Mouse (Mus musculus): ENCODE results near the gene Snx33. TPM values are rescaled to one million over a fixed set of nuclear protein-coding genes. Genes with fewer than 3 reads are reported as not detected.
A peak's percentile ranks its signal among the peaks of the same experiment; 100 is the strongest.

The Snx33 gene
- polyA plus RNA-seq, 1 experiment from 2014 or later: 12.3 TPM

DNA sequence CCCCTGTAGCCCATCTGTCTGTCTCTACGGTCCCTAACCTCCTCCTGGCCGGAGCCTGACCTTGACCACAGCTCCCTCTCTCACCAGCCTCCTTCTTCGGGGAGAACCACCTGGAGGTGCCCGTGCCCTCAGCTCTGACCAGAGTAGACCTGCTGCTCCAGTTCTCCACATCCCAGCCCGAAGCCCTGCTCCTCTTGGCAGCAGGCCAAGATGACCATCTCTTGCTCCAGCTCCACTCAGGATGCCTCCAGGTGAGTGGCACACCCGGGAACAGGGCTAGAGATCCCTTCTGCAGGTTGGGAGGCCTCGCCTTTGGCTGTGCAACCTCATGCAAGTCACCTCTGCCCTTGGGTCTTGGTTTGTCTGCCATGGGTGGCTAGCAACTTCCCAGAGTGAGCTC, 44.7 kb downstream of the Snx33 start:
- Histone ChIP-seq H3K9ac (replicated peaks; ENCODE audit: low read length) (no peak overlapping the region), H3K36me3 (ENCODE audit: insufficient read depth, low read length) (peaks cover 22% of the 10 kb centered on the region), H3K4me2 (replicated peaks; ENCODE audit: low read depth, low read length) (no peak overlapping the region), H3K27me3 (ENCODE audit: insufficient read depth, low read length) (no peaks in the 10 kb centered on the region), H3K4me1 (ENCODE audit: insufficient read depth, low read length) (peaks cover 28% of the 10 kb centered on the region), H3K27ac (ENCODE audit: low read length) (no peak overlapping the region), H3K4me3 (ENCODE audit: low read length) (no peak overlapping the region), H3K9me3 (ENCODE audit: low read length) (no peaks in the 10 kb centered on the region)
- WGBS: 60% methylated on average over 7 of the region's 7 CpGs
- ATAC-seq (ENCODE audit: low FRiP score, low TSS enrichment): no peak

DNA sequence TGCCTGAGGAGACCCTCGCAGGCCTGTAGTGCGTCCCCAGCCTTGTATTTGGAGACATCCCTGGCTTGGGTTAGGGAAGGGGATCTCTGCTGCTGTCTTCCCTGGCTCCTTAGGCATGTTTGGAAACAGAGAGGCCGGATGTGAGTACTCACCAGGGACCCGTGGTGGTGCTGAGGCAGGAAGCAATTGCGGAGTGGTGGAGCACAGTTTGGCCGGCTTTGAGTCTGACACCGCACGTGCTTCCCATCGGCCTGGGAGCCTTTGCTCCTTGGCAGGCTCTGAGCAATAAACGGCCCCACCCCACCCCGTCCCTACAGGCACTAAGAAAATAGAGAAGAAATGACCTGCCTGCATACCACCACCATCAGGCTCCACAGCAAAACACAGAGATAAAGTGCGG, 45.4 kb downstream of the Snx33 start:
- H3K4me2 ChIP-seq (replicated peaks; ENCODE audit: low read depth, low read length): no peak overlapping the region
- no peak overlapping the region for H3K9ac ChIP-seq (replicated peaks; ENCODE audit: low read length)
- H3K4me3 ChIP-seq (ENCODE audit: low read length): no peak overlapping the region
- H3K27ac ChIP-seq (ENCODE audit: low read length): peak overlapping the region; percentile 17; the same call in 1 of the 2 replicates
- H3K9me3 ChIP-seq (ENCODE audit: low read length): no peaks in the 10 kb centered on the region
- ATAC-seq (ENCODE audit: low FRiP score, low TSS enrichment): peak; percentile 40; the same call in 1 of the 2 replicates
- no peaks in the 10 kb centered on the region for H3K27me3 ChIP-seq (ENCODE audit: insufficient read depth, low read length)
- peaks cover 28% of the 10 kb centered on the region for H3K4me1 ChIP-seq (ENCODE audit: insufficient read depth, low read length)
- WGBS: 37% methylated on average over 12 of the region's 12 CpGs
- H3K36me3 ChIP-seq (ENCODE audit: insufficient read depth, low read length): peaks cover 19% of the 10 kb centered on the region

DNA sequence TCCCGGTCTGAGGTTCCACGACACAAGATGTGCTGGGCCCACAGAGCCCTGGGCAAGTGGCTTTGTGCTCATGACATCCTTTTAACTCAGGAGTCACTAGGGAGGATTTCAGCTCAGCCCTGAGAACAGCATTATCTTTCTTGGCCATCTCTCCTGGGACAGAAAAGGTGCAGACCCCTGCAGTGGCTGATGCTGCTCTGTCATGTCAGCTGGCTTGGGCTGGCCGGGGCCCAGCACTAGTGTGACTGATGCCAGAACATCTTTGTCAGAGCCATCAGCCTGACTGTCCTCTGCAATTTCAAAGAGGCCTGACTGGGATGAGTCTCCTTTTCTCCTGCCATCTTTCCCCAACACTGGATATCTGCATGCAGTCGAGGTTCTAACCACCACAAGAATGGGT, 45.9 kb downstream of the Snx33 start:
- no peak overlapping the region for H3K9ac ChIP-seq (replicated peaks; ENCODE audit: low read length)
- no peak overlapping the region for H3K4me3 ChIP-seq (ENCODE audit: low read length)
- peak overlapping the region; percentile 17; the same call in 1 of the 2 replicates for H3K27ac ChIP-seq (ENCODE audit: low read length)
- no peak for ATAC-seq (ENCODE audit: low FRiP score, low TSS enrichment)
- 65% methylated on average over 4 of the region's 4 CpGs for WGBS
- peaks cover 28% of the 10 kb centered on the region for H3K4me1 ChIP-seq (ENCODE audit: insufficient read depth, low read length)
- H3K27me3 ChIP-seq (ENCODE audit: insufficient read depth, low read length): no peaks in the 10 kb centered on the region
- H3K4me2 ChIP-seq (replicated peaks; ENCODE audit: low read depth, low read length): no peak overlapping the region
- H3K9me3 ChIP-seq (ENCODE audit: low read length): no peaks in the 10 kb centered on the region
- H3K36me3 ChIP-seq (ENCODE audit: insufficient read depth, low read length): peaks cover 14% of the 10 kb centered on the region

DNA sequence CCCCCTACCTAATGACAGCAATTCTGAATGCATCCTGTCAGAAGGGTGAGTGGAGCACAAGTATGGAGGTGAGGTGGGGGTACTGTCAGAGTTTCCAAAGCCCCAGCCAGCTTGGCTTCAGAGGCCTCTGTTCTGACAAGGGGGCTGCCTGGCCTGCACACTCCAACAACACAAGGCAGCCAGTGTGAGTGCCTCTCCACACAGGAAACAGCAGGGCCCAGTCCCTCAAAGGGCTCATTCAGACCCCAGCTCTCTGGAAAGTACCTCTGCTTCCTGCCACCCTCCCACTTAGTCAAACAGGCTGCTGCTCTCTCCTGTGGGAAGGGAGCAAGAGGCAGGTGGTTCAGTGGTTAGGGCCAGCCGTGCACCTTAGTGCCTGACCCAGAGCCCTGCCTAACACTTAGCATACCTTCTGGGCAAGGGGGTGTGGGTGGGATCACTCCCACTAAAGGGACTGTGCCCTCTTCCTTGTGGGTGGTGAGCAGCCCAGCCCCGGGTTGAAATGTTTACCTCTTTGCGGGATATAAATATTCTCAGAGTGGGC, 46.6 kb downstream of the Snx33 start:
- H3K27ac ChIP-seq (ENCODE audit: low read length): peak overlapping the region; percentile 5; the same call in 1 of the 2 replicates
- no peak for ATAC-seq (ENCODE audit: low FRiP score, low TSS enrichment)
- H3K4me2 ChIP-seq (replicated peaks; ENCODE audit: low read depth, low read length): no peak overlapping the region
- no peaks in the 10 kb centered on the region for H3K27me3 ChIP-seq (ENCODE audit: insufficient read depth, low read length)
- peaks cover 8% of the 10 kb centered on the region; the same call in 1 of the 2 replicates for H3K36me3 ChIP-seq (ENCODE audit: insufficient read depth, low read length)
- no peaks in the 10 kb centered on the region for H3K9me3 ChIP-seq (ENCODE audit: low read length)
- H3K4me1 ChIP-seq (ENCODE audit: insufficient read depth, low read length): peaks cover 34% of the 10 kb centered on the region
- H3K9ac ChIP-seq (replicated peaks; ENCODE audit: low read length): no peak overlapping the region
- no peak overlapping the region for H3K4me3 ChIP-seq (ENCODE audit: low read length)
- WGBS: 70% methylated on average over 3 of the region's 3 CpGs

DNA sequence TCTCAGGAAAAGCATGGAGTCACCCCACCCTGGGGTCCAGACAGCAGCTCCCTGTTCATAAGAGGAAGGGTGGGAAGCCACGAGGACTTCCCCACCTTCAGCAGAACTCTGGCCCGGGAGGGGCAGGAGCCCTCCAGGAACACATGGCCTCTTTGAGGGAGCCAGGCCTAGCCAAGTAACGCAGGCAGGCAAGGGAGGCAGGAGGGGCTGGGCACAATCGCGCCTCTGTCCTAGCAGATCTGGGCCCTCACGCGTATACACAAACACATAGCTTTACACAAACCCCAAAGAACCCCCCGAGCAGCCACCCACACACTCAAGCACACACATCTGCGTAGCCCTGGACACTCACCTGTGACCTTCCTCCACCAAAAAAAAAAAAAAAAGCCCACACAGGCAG, 47.4 kb downstream of the Snx33 start:
- Histone ChIP-seq H3K4me2 (replicated peaks; ENCODE audit: low read depth, low read length) (no peak overlapping the region), H3K4me3 (ENCODE audit: low read length) (no peak overlapping the region), H3K27ac (ENCODE audit: low read length) (peak overlapping the region; percentile 31; the same call in 1 of the 2 replicates), H3K9ac (replicated peaks; ENCODE audit: low read length) (no peak overlapping the region), H3K36me3 (ENCODE audit: insufficient read depth, low read length) (peaks cover 6% of the 10 kb centered on the region; the same call in 1 of the 2 replicates), H3K27me3 (ENCODE audit: insufficient read depth, low read length) (no peaks in the 10 kb centered on the region), H3K9me3 (ENCODE audit: low read length) (no peaks in the 10 kb centered on the region), H3K4me1 (ENCODE audit: insufficient read depth, low read length) (peaks cover 40% of the 10 kb centered on the region)
- no peak for ATAC-seq (ENCODE audit: low FRiP score, low TSS enrichment)
- WGBS: 46% methylated on average over 9 of the region's 9 CpGs

DNA sequence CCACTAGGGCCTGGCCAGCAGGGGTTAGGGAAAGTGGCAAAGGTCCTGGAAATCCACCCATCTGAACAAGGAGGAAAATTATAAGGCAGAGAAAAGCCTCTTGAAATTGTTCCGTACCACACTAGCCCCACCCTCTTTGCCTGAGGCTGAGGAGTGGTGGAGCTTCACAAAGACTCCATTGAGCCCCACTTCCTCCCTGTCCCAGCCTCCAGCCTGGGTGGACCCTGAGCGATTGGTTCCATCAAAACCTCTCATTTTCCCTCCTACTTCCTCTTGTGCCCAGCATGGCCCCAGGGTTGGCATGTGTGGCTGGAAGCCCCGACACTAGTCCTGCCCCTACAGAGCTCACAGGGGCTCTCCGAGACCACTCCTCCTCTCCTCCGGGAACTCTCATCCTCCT, 50.9 kb downstream of the Snx33 start:
- Histone ChIP-seq H3K36me3 (ENCODE audit: insufficient read depth, low read length) (no peaks in the 10 kb centered on the region), H3K27ac (ENCODE audit: low read length) (no peak overlapping the region), H3K4me2 (replicated peaks; ENCODE audit: low read depth, low read length) (no peak overlapping the region), H3K4me3 (ENCODE audit: low read length) (no peak overlapping the region), H3K9me3 (ENCODE audit: low read length) (no peaks in the 10 kb centered on the region), H3K27me3 (ENCODE audit: insufficient read depth, low read length) (no peaks in the 10 kb centered on the region), H3K9ac (replicated peaks; ENCODE audit: low read length) (no peak overlapping the region), H3K4me1 (ENCODE audit: insufficient read depth, low read length) (peaks cover 50% of the 10 kb centered on the region)
- WGBS: 76% methylated on average over 5 of the region's 5 CpGs
- no peak for ATAC-seq (ENCODE audit: low FRiP score, low TSS enrichment)

DNA sequence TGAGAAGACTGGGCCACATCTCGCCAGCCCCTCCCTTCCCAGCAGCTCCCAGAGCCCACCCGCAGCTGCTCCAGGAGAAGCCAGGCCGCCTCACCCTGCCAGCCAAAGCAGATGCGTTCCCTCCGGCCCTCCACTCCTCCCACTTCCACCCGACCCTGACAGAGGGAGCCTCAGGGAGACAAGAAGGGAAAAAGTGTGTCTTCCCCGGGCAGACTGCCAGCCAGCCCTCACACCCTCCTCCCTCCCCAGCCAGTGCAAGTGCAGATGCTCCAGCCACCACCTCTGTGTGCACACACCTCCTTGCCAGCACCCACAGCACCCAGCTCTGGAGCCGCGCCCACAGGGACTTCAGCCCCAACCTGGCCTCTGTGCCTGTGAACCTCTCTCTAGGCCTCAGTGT, 51.4 kb downstream of the Snx33 start:
- peaks cover 49% of the 10 kb centered on the region for H3K4me1 ChIP-seq (ENCODE audit: insufficient read depth, low read length)
- ATAC-seq (ENCODE audit: low FRiP score, low TSS enrichment): 0 out of 2 replicates have a peak, but pooled peaks have one; percentile 20
- no peaks in the 10 kb centered on the region for H3K27me3 ChIP-seq (ENCODE audit: insufficient read depth, low read length)
- WGBS: 39% methylated on average over 9 of the region's 9 CpGs
- no peak overlapping the region for H3K4me2 ChIP-seq (replicated peaks; ENCODE audit: low read depth, low read length)
- H3K9ac ChIP-seq (replicated peaks; ENCODE audit: low read length): no peak overlapping the region
- H3K9me3 ChIP-seq (ENCODE audit: low read length): no peaks in the 10 kb centered on the region
- no peak overlapping the region for H3K27ac ChIP-seq (ENCODE audit: low read length)
- no peaks in the 10 kb centered on the region for H3K36me3 ChIP-seq (ENCODE audit: insufficient read depth, low read length)
- no peak overlapping the region for H3K4me3 ChIP-seq (ENCODE audit: low read length)

DNA sequence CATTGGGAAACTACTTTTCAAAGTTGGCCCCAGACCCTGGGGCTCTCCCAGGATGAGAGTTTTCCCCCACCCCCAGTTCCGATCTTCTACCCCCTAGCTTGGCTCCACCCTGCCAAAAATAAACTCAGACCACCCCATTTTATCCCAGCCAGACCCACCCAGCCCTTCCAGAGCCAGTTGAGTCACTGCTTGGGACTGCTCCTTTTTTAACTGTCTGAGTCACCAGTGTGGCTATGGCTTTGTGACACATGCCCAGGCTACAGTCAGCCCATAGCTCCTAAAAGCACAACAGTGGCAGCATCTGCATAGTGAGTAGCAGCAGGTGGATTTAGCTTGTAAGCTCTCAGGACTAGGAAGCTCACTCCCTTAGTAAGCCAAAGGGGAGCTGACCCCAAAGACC, 55.1 kb downstream of the Snx33 start:
- Histone ChIP-seq H3K4me3 (ENCODE audit: low read length) (no peak overlapping the region), H3K36me3 (ENCODE audit: insufficient read depth, low read length) (no peaks in the 10 kb centered on the region), H3K9me3 (ENCODE audit: low read length) (no peaks in the 10 kb centered on the region), H3K9ac (replicated peaks; ENCODE audit: low read length) (no peak overlapping the region), H3K27ac (ENCODE audit: low read length) (no peak overlapping the region), H3K4me2 (replicated peaks; ENCODE audit: low read depth, low read length) (no peak overlapping the region), H3K4me1 (ENCODE audit: insufficient read depth, low read length) (peaks cover 72% of the 10 kb centered on the region), H3K27me3 (ENCODE audit: insufficient read depth, low read length) (no peaks in the 10 kb centered on the region)
- ATAC-seq (ENCODE audit: low FRiP score, low TSS enrichment): no peak
- WGBS: 79% methylated on average over 1 of the region's 1 CpGs

DNA sequence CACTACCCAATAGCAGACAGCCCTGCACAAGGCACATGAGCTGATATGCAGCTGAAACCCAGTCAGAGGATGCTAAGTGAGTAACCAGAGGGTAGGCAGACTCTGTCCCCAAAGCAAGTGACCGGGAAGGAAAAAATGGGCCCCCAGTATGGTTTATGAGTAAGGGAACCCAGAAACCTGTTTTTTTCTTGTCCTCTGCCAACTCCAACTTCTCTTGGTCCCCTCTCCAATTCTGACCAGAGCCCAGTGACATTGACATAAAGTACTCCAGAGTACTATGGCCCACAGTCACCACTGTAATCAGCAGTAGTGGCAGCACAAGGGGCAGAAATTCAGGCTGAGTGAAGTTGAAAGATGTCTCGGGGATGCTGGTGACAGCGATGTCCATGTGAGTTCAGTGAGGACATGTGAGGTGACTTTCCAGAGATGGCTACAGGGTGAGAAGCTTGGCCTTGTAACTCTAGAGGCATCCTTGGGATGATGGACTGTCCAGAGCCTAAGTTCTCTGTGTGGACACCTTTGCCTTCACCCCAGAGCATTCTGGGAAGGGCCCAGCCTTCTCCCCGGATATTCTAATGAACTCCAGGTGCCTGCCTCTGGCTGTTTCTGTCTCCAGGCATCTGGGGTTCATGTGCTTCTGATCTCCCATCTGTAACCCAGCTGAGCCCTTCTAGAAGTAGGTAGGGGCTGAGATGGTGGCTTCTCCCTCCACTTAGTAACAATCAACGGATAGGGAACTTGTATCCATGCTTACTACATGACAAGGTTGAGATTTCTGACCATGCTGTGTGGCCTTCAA, 55.9 kb downstream of the Snx33 start:
- WGBS: 84% methylated on average over 5 of the region's 5 CpGs
- no peaks in the 10 kb centered on the region for H3K27me3 ChIP-seq (ENCODE audit: insufficient read depth, low read length)
- no peak overlapping the region for H3K4me3 ChIP-seq (ENCODE audit: low read length)
- no peaks in the 10 kb centered on the region for H3K9me3 ChIP-seq (ENCODE audit: low read length)
- peak overlapping the region; percentile 63; the same call in 1 of the 2 replicates for H3K27ac ChIP-seq (ENCODE audit: low read length)
- no peaks in the 10 kb centered on the region for H3K36me3 ChIP-seq (ENCODE audit: insufficient read depth, low read length)
- H3K9ac ChIP-seq (replicated peaks; ENCODE audit: low read length): no peak overlapping the region
- no peak for ATAC-seq (ENCODE audit: low FRiP score, low TSS enrichment)
- no peak overlapping the region for H3K4me2 ChIP-seq (replicated peaks; ENCODE audit: low read depth, low read length)
- H3K4me1 ChIP-seq (ENCODE audit: insufficient read depth, low read length): peaks cover 80% of the 10 kb centered on the region

DNA sequence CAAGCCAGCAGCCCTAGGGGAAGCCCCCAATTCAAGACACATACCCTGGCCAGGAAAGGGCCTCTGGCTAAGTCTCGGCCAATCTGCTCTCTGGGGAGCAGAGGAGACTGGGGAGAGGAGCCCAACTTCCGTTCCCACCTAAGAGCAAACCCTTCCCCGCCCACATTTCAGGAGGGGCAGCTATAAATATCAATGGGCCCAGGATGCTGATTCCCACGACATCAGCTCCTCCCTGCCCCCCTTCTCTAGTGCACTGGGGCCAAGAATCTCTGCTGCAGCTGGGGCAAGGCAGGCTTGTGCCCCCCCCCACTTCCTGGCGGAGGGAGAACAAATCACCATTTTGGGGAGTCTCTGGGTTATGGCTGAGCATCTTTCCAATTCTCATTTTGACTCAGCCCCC, 57.0 kb downstream of the Snx33 start:
- peaks cover 81% of the 10 kb centered on the region for H3K4me1 ChIP-seq (ENCODE audit: insufficient read depth, low read length)

More for the DNA sequence above, 57.0 kb downstream of the Snx33 start:
- no peaks in the 10 kb centered on the region for H3K27me3 ChIP-seq (ENCODE audit: insufficient read depth, low read length)
- no peak overlapping the region for H3K4me3 ChIP-seq (ENCODE audit: low read length)
- WGBS: 9% methylated on average over 5 of the region's 5 CpGs
- H3K27ac ChIP-seq (ENCODE audit: low read length): peak overlapping the region; percentile 73
- peak; percentile 32 for ATAC-seq (ENCODE audit: low FRiP score, low TSS enrichment)
- peak overlapping the region; percentile 10; the same call in 1 of the 2 replicates for H3K4me2 ChIP-seq (replicated peaks; ENCODE audit: low read depth, low read length)
- H3K36me3 ChIP-seq (ENCODE audit: insufficient read depth, low read length): no peaks in the 10 kb centered on the region
- H3K9me3 ChIP-seq (ENCODE audit: low read length): no peaks in the 10 kb centered on the region
- no peak overlapping the region for H3K9ac ChIP-seq (replicated peaks; ENCODE audit: low read length)

All from kidney, embryonic 16.5 days (tissue).